Mouse (Mus musculus) inflammation-experienced regulatory T-cells, adult 16 weeks (primary cell): Measurements from ENCODE around the gene Lcn2. TPM values are rescaled to one million over a fixed set of nuclear protein-coding genes. Genes with fewer than 3 reads are reported as not detected.

Experiments used
- polyA plus RNA-seq: library from polyadenylated mRNA; unstranded; fragments of 100-300 nt; shearing (Covaris generic); gene quantifications from one replicate; pipeline ENCODE4 v1.2.1, GENCODE M21; 2017

The Lcn2 gene
- not detected for polyA plus RNA-seq

DNA sequence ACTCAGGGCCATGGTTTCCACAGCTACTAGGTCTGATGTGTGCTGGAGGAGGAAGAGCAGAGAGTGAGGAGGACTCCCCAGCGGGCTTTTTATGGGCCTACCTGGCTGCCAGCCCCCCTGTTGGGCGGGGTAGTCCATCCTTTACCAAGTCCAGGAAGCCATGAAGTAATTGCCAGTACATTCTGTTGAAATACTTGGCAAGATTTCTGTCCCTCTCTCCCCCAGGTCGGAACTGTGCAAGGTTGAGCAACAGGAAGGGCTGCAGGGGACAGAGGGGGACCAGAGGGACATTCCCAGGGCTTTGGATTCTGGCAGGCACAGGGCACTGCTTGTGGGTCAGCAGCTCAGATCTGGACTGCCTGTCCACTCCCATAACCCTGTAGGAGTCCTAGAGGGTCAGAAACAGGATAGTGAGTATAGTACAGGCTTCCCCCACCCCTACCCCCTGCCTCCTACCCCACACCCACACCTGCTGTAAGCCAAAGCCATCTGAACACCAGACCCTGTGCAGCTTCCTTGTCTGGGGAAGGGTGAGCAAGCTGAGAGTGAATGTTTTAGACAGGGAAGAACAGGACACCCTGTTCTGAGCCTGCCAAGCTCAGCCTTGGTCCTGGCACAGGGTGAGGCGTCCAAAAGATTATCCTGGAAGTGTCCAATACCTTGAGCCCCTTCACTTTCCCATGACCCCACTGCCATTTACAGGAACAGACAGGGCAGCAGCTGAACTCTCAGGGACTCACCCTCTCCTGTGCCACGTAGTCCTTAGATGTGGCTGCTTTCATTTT, at the start of gene Lcn2:
Lcn2 (minus strand) TSS at position 547 of the 785 bp plus-strand sequence.

DNA sequence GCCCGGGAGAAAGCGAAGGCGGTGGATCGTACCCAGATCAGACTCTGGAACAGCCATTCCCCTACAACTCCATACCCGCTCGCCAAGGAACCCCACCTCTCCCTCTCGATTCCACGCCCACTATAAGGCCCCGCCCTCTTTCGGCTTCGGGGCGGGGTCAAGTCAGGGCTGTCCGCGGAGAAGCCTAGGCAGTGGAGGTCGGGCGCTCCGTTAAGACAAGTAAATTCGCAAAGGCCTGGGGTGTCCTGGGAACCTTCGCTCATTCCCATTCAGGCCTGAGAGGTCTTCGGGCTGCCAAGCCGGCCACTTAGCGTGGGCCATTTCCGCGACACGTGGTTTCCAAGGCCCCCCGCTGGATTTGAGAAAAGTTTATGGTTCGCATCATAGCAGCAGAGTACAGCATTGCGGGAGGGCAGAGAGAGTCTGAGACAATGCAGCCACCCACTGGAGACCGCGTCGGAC, 7.5 kb upstream of the Lcn2 start, which contains the start of gene Ptges2:
Ptges2 (plus strand) TSS at position 413 of the 462 bp plus-strand sequence.

DNA sequence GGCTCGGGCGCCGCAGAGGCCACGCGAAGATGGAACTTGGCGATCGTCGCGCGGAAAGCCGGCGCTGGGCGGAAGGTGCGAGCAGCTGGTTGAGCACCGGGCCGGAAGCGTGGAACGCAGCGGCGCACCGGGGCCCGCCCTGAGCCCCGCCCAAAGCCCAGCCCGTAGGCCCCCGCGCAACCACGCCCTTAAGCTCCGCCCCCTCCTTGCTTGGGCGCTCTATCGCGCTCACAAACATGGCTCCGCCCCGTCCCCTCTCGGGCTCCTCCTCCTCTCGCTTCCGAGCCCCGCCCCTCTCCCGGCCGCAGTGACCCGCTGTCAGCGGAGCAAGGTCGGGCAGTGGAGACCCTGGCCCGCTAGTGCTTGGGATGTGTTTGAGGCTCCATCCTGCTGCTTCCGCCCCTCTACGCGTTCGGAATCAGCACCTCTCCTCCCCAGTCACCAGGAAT, 6.3 kb downstream of the Lcn2 start, which contains the start of gene 1110008P14Rik:
1110008P14Rik (minus strand) TSS at position 164 of the 449 bp plus-strand sequence.

DNA sequence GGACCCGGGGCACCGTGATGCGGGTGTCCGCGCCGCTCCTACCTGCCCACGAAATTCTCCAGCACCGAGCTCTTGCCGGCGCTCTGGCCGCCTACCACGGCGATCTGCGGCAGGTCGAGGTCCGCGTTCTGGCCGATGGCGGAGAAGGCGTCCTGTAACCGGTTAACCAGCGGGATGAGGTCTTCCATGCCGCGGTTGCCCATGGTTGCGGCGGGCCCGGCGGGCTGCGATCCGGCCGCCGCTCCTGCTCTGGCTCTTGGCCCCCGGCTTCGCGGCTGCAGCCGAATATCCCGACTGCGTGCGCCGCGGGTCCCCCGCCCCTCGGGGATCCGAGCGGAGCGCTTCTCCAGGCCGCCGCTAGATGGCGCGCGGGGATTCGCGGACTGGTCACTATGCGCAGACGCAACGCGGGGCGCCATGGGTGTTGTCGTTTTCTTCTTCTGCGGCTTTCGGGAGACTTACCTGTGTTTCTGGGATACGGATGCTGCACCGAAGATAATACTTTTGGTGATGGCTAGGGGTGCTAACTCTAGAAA, 35.0 kb downstream of the Lcn2 start, which contains the start of gene Dnm1:
Dnm1 (minus strand) TSS at position 332 of the 536 bp plus-strand sequence.

DNA sequence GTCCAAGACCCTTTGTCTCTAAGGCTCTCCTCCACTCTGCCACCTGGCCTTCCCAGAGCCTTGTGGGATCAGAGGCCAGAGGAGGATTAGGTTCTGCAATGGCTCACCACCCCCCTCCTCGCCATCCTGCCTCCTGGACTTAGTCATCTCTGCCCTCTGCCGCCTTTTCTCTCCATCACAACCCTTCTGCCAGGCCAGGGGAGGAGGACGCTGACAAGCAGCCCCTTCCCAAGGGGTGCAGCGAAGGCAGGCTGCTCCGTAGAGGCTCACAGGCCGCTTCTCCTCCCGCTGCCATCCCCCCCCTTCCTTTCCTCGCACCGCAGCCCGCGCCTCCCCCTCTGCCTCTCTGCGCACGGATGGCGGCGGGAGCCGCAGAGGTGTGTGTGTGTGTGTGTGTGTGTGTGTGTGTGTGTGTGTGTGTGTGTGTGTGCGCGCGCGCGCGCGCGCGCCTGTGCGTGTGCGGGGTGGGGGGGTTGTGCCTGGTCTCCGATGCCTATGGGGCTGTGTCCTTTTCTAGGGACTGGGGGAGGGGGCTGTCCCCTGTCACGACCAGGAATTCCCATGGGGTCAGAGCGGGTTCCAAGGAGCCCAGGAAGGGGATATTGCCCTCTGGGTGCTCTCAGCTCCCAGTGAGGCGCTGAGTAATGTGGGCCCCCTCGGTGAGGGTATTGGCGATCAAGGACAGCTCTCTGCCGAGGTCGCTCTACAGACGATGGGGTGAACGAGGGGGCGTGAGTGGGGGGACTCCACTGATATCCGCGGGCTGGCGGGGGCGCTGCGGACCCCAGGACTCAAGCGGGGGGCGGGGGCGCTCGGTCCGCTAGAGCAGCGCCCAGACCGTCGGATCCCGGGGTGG, 35.7 kb downstream of the Lcn2 start, which contains the start of gene Ciz1:
Ciz1 (plus strand) TSS at position 177 of the 856 bp plus-strand sequence.

Other genes starting within 250 kb of the Lcn2 start
- 11.7 TPM for gene Prrc2b, start 237.2 kb downstream of the Lcn2 start, polyA plus RNA-seq
- 13.3 TPM for gene Pomt1, start 151.7 kb downstream of the Lcn2 start, polyA plus RNA-seq
- gene Uck1, start 128.1 kb downstream of the Lcn2 start, polyA plus RNA-seq, result 107 TPM
- gene Golga2, start 100.9 kb downstream of the Lcn2 start, polyA plus RNA-seq, result 50.0 TPM
- 264 TPM for gene Swi5, start 100.2 kb downstream of the Lcn2 start, polyA plus RNA-seq
- 161 TPM for gene Ciz1, start 35.9 kb downstream of the Lcn2 start, polyA plus RNA-seq
- not detected for gene Dnm1, start 34.9 kb downstream of the Lcn2 start, polyA plus RNA-seq
- gene 1110008P14Rik, start 6.3 kb downstream of the Lcn2 start, polyA plus RNA-seq, result 79.7 TPM
- gene Ptges2, start 7.6 kb upstream of the Lcn2 start, polyA plus RNA-seq, result 1.9 TPM
- 9.0 TPM for gene Naif1, start 62.2 kb upstream of the Lcn2 start, polyA plus RNA-seq
- gene Slc25a25, start 63.2 kb upstream of the Lcn2 start, polyA plus RNA-seq, result 6.5 TPM
- gene Fam102a, start 147.1 kb upstream of the Lcn2 start, polyA plus RNA-seq, result 72.8 TPM
- gene Dpm2, start 182.6 kb upstream of the Lcn2 start, polyA plus RNA-seq, result 148 TPM
- not detected for gene Pip5kl1, start 186.5 kb upstream of the Lcn2 start, polyA plus RNA-seq
- not detected for gene 9430097D07Rik, start 187.4 kb upstream of the Lcn2 start, polyA plus RNA-seq
- gene St6galnac4, start 198.8 kb upstream of the Lcn2 start, polyA plus RNA-seq, result 62.6 TPM
- gene St6galnac6, start 211.5 kb upstream of the Lcn2 start, polyA plus RNA-seq, result 6.3 TPM
- gene Ak1, start 233.5 kb upstream of the Lcn2 start, polyA plus RNA-seq, result not detected